Comparison of ENCODE assay signal across 18 mouse cellular contexts in the genomic region with DNA sequence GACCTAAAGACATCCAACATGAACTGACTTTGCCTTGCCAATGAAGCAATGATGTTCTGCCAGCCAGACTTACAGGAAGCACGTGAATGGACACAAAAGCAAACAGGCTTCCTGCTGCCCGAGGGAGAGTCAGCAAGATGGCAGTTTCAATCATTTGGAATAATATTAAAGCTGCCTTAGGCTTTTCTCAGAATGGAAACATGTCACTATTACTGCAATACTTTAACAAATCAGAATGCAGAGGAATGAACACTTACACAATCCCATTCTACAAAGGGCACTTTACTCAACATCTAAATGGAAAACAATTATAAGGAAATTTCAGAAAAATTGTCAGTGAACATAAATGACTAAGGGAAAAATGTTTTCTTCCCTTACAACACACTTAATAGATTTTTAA.
"Had no signal": no experiment of that assay in that cellular context is flagged by ENCODE, and none has a peak within 500 bp of the region (broad histone marks: within the 10 kb centered on the region; RNA-seq: fewer than 3 reads in every experiment).

No protein-coding gene starts in this region.

- H3K4me1 ChIP-seq: neural tube, embryonic 13.5 days; neural tube, embryonic 15.5 days had no signal

- H3K4me3 ChIP-seq: midbrain, embryonic 10.5 days; midbrain, embryonic 12.5 days; myocyte; neural tube, embryonic 13.5 days; neural tube, embryonic 15.5 days had no signal

- H3K27ac ChIP-seq: midbrain, embryonic 10.5 days; midbrain, embryonic 12.5 days; neural tube, embryonic 13.5 days; neural tube, embryonic 15.5 days had no signal

- ATAC-seq: midbrain, embryonic 16.5 days had no signal

- H3K36me3 ChIP-seq: midbrain, embryonic 10.5 days; midbrain, embryonic 12.5 days; neural tube, embryonic 13.5 days; neural tube, embryonic 15.5 days had no signal

- H3K27me3 ChIP-seq: neural tube, embryonic 13.5 days; neural tube, embryonic 15.5 days had no signal

- H3K9me3 ChIP-seq: midbrain, embryonic 10.5 days; midbrain, embryonic 12.5 days; neural tube, embryonic 13.5 days; neural tube, embryonic 15.5 days had no signal

- DNase-seq: lung, adult 18-20 months; lung, embryonic 14.5 days; lung, postnatal 14 days; lung, postnatal 4 days; midbrain, embryonic 14.5 days; right cerebral cortex, adult 18-20 months; right cerebral cortex, postnatal 25 days; right cerebral cortex, postnatal 4 days; spleen, adult 18-20 months; thymus, adult 18-20 months; thymus, postnatal 14 days; thymus, postnatal 36 days had no signal

- H3K4me2 ChIP-seq: lung, embryonic 14.5 days; midbrain, embryonic 12.5 days; neural tube, embryonic 13.5 days; neural tube, embryonic 15.5 days had no signal

- H3K9ac ChIP-seq: lung, embryonic 14.5 days; midbrain, embryonic 12.5 days; neural tube, embryonic 13.5 days; neural tube, embryonic 15.5 days had no signal
